Mouse (Mus musculus) CH12F3 (cell line): ENCODE results near the gene Mast3.

Experiments used
- in situ Hi-C: fragments of 300-500 bp; cut with MboI; formaldehyde crosslinking; loops from 2 replicates; pipeline ENCODE4 v1.14.3; 2020; ENCODE audit warnings: low sequenced_read_pairs

Mast3 gene

GRCm38 (mm10) chr8:70787051-70787445 lies 17.8 kb downstream of the Mast3 start:
- in situ Hi-C loops, result no loop called here

GRCm38 (mm10) chr8:70786291-70787050 lies 18.4 kb downstream of the Mast3 start:
- in situ Hi-C loops, result no loop called here

GRCm38 (mm10) chr8:70780093-70780492 lies 24.8 kb downstream of the Mast3 start:
- in situ Hi-C loops, result no loop called here

- in situ Hi-C loops, result no loop called here
Measured at GRCm38 (mm10) chr8:70776496-70777444, 28.1 kb downstream of the Mast3 start, which contains the start of gene Pik3r2. TSS of gene Pik3r2 (minus strand) at chr8:70776713.

- in situ Hi-C loops, result no loop called here
Measured at GRCm38 (mm10) chr8:70775851-70776495, 28.9 kb downstream of the Mast3 start.

GRCm38 (mm10) chr8:70775227-70775626 lies 29.6 kb downstream of the Mast3 start:
- in situ Hi-C loops, result no loop called here

GRCm38 (mm10) chr8:70774740-70775139 lies 30.1 kb downstream of the Mast3 start:
- in situ Hi-C loops, result no loop called here

GRCm38 (mm10) chr8:70773833-70774232 lies 31.0 kb downstream of the Mast3 start:
- in situ Hi-C loops, result no loop called here

GRCm38 (mm10) chr8:70773410-70773809 lies 31.4 kb downstream of the Mast3 start:
- in situ Hi-C loops, result no loop called here

- in situ Hi-C loops, result no loop called here
Measured at GRCm38 (mm10) chr8:70772890-70773289, 32.0 kb downstream of the Mast3 start.

GRCm38 (mm10) chr8:70772075-70772474 lies 32.8 kb downstream of the Mast3 start:
- in situ Hi-C loops, result no loop called here

GRCm38 (mm10) chr8:70771217-70771616 lies 33.6 kb downstream of the Mast3 start:
- in situ Hi-C loops, result no loop called here

GRCm38 (mm10) chr8:70770748-70771147 lies 34.1 kb downstream of the Mast3 start:
- in situ Hi-C loops, result no loop called here

- in situ Hi-C loops, result no loop called here
Measured at GRCm38 (mm10) chr8:70769858-70770257, 35.0 kb downstream of the Mast3 start.

- in situ Hi-C loops, result no loop called here
Measured at GRCm38 (mm10) chr8:70769359-70769758, 35.5 kb downstream of the Mast3 start.

GRCm38 (mm10) chr8:70768956-70769355 lies 35.9 kb downstream of the Mast3 start:
- in situ Hi-C loops, result no loop called here

GRCm38 (mm10) chr8:70768231-70768776 lies 36.5 kb downstream of the Mast3 start:
- in situ Hi-C loops, result no loop called here

- in situ Hi-C loops, result no loop called here
Measured at GRCm38 (mm10) chr8:70767503-70767902, 37.4 kb downstream of the Mast3 start.

GRCm38 (mm10) chr8:70766571-70767440 lies 38.0 kb downstream of the Mast3 start:
- in situ Hi-C loops, result no loop called here
